Mouse (Mus musculus) erythroblast, embryonic 14.5 days (primary cell): ENCODE data around the gene Amn.

Experiments used
- GATA1 ChIP-seq: IDR thresholded peaks from 2 replicates; pipeline ENCODE4 v1.6.1; 2012; ENCODE audit warnings: low read length, inconsistent platforms, mixed read lengths
- TAL1 ChIP-seq: IDR thresholded peaks from 3 replicates; pipeline ENCODE4 v1.6.1; 2012; ENCODE audit warnings: low read length, inconsistent platforms, mixed read lengths

DNA sequence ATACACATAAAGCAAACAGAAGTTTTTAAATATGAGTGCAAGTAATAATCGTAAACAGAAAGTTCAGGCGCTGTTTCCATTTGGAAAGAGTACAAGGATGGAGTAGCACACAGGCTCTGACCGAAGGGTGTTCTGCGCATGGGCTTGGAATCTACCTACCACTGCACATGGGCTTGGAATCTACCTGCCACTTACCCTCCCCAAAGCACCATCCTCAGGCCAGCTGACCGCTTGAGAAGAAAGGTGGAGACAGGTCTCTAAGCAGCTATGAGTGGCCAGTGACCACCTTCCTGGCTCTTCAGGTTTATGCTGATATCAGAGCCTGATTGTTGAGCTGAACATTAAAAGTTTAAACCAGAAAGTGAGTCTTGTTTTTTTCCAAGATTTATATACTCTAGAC lies 42.4 kb upstream of the Amn start:
- TF ChIP-seq GATA1, result no peak
- TF ChIP-seq TAL1, result no peak
